Mouse (Mus musculus): ENCODE measurements around the gene Fkbp5. TPM values are rescaled to one million over a fixed set of nuclear protein-coding genes. Genes with fewer than 3 reads are reported as not detected.

The Fkbp5 gene
- total RNA-seq, 1 experiment from 2014 or later = 19.4 TPM

DNA sequence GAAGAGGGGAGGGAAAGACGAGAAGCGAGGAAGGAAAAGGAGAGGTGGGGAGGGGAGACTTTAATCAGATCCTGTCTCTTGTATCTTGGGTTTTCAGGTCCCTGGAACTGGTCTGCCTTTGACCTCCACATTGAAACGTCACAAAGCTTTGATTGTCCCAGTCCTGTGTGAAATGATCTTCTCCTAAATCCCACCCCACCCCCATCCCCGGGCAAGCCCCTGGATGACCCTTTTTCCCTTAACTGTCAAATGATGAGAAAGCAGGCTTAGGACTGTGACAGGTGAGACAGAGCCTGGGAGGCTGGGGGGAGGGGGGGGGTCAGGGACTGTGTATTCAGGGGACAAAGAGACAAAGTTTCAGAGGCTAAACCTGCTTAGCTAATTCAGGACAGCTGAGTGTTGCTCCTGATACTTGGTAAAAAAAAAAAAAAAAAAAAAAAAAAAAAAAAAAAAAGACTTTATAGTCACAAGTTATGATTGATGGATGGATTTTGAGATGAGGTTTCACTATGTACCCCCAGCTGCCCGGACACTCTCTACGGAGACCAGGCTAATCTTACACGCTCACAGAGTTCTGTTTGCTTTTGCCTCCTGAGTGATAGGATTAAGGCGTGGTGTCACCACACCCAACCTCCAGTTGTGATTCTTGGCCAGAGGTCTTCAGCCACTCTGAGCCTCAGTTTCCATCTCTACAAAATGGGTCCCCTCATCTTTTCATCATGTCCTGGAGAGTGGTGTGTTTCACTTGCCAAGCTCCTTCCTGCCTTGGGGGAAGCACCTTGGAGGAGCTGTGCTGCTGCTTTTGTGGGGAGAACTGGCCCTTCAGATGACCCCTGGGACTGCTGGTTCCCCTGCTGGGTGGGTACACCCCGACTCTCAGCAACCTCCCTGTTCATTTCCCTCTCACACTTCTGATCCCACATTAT, 5.4 kb downstream of the Fkbp5 start:
- no peak for ATAC-seq (ENCODE audit: extremely low read depth, insufficient number of reproducible peaks, low FRiP score, poor library complexity, severe bottlenecking)

DNA sequence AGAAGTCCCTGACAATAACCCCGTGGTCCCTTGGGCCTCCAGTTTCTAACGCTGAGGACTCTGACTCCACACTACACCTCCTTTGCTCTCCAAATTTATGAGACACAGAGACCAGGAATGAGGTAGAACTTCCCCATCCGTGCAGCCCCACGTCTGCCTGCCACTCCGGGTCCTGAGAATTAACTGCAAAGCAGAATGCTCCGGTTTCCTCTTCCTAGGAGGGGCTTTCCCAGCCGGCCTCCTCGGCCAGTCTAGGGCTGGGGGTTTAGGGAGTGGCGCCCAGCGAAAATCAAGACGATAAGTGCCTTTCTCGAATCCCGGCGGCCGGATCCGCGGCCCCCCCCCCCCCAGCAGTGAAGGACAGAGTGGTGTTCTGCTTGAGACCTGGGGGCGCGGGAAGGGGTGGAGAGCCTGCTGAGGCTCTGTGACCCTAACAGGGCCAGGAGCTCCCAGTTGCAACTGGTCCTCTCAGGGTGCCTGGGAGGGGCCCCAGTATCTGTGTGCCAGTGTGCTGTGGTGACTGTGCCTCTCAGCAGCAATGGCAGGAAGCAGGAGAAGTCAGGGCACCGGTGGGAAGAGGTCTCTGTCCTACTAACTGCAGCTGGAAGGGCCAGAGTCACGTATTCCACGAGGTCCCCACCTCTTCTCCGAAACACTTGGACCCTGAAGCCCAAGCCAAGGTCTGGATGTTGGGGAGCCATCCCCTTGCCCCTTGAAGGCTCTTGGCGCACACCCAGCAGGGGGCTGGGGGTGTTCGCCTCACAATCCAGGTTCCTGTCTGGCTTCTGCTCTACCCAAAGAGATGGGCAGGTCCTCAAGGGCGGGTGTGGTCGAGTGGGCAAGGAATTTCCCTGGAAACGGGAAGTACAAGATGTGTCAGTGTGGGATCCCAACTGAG, 6.6 kb downstream of the Fkbp5 start:
- no peak for ATAC-seq (ENCODE audit: extremely low read depth, insufficient number of reproducible peaks, low FRiP score, poor library complexity, severe bottlenecking)

- no peak for ATAC-seq (ENCODE audit: extremely low read depth, insufficient number of reproducible peaks, low FRiP score, poor library complexity, severe bottlenecking)
These were observed 9.8 kb downstream of the Fkbp5 start for GRCm38 (mm10) chr17:28507496-28507895.

- ATAC-seq (ENCODE audit: extremely low read depth, insufficient number of reproducible peaks, low FRiP score, poor library complexity, severe bottlenecking) = no peak
These were observed 10.4 kb downstream of the Fkbp5 start for GRCm38 (mm10) chr17:28506895-28507294.

DNA sequence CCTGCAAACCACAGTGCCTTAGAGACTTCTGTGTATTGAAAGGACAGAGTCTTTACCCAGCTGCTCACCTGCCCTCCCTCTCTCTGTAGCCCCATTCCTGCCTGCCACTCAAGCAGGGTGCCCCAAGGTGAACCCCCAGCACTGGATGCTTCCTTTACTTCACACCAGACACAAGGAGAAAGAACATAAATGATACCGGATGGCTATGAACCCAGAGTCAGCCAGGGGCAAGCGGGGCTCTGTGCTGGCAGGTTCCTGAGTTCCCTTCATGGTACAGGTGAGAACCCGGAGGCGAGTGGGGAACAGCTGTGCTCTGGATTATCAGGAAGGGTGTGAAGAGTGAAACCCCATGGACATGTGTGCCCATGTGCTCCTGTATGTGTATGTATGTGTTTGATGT, 11.7 kb downstream of the Fkbp5 start:
- ATAC-seq (ENCODE audit: extremely low read depth, insufficient number of reproducible peaks, low FRiP score, poor library complexity, severe bottlenecking) = no peak

- ATAC-seq (ENCODE audit: extremely low read depth, insufficient number of reproducible peaks, low FRiP score, poor library complexity, severe bottlenecking) = no peak
These were observed 13.1 kb downstream of the Fkbp5 start for GRCm38 (mm10) chr17:28504182-28504581.

GRCm38 (mm10) chr17:28502196-28502821, 15.0 kb downstream of the Fkbp5 start:
- ATAC-seq (ENCODE audit: extremely low read depth, insufficient number of reproducible peaks, low FRiP score, poor library complexity, severe bottlenecking) = no peak

DNA sequence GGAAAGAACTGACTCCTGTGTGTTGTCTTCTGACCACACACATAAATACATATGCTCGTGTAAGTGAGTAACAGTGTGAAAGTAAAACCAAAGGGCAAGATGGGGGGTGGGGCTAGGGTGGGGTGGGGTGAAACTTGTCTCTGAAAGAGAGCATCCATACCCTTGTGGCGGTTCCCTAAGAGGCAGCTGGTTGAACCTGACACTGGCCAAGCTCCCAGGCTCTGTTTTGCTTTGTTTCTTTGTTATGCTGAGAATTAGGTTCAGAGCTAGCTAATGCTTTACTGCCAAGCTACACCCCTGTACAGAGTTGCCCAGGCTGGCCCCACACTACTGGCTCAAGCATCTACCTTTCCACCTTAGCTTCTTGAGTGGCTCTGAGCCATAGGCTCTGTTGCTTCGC, 16.9 kb downstream of the Fkbp5 start:
- no peak for ATAC-seq (ENCODE audit: extremely low read depth, insufficient number of reproducible peaks, low FRiP score, poor library complexity, severe bottlenecking)

GRCm38 (mm10) chr17:28499190-28499589, 18.1 kb downstream of the Fkbp5 start:
- no peak for ATAC-seq (ENCODE audit: extremely low read depth, insufficient number of reproducible peaks, low FRiP score, poor library complexity, severe bottlenecking)

- ATAC-seq (ENCODE audit: extremely low read depth, insufficient number of reproducible peaks, low FRiP score, poor library complexity, severe bottlenecking) = peak; percentile 80
These were observed 21.5 kb downstream of the Fkbp5 start for GRCm38 (mm10) chr17:28495832-28496231.

GRCm38 (mm10) chr17:28491035-28491770, 26.1 kb downstream of the Fkbp5 start:
- ATAC-seq (ENCODE audit: extremely low read depth, insufficient number of reproducible peaks, low FRiP score, poor library complexity, severe bottlenecking) = no peak

DNA sequence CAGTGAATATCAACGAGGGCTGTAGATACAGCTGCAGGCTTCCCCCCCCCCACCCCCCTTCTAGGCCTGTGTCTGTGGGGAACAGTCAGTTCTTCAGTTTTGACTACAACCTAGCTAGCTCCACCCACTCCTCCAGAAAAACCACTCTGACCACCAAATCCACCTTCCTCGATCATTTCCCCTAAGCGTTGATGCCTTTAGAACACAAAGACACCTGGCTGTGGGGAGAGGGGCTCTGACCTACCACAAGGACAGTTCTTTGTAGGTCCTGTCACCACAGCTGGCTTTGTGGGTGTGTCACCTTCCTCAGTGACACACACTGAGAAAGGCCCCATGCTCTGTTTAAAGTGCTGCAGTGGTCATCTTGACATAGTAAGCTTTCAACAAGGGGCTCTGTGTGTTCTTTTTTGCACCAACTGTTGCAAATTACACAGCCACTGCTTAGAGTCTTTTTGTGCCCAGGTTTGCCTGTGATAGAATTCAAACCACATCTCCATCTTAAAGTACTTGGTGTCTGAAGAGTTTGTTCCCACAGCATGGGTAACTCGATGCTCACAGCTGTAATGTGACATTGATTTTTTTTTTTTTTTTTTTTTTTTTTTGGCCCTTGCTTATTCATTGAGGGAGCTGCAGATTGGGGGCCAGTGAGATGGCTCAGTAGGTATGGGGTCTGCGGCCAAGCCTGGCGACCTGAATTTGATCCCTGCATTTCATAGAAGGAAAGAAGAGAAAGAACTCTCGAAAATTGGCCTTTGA, 28.9 kb downstream of the Fkbp5 start:
- no peak for ATAC-seq (ENCODE audit: extremely low read depth, insufficient number of reproducible peaks, low FRiP score, poor library complexity, severe bottlenecking)

DNA sequence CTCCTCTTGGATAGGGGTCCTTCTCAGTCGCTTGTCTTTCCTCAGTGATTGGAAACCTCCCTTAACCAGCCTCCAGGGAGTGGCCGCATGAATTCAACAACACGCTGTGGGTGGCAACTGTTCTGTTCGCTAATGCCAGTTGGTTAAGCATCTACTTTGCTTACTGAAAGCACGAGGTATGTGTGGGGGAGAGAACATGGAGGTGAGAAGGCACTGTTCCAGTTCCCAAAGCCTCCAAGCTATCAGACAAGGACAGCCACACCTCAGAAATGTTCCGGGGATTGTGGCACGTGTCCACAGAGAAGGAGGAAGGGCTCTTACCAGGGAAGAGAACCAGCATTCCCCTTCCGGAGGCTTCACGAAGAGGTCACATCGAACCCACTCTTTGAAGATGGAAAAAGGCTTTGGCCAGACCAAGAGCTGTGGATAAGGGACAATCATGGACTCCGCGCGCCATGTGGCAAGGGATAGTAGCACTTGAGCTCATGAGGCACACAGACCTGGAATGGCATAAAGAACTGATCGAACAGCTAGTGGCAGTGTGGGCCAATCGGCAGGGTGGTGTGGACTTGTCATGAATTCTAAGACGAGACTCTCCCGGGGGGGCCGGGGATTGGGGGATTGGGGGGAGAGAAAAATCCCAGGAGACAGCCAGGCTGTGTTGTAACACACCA, 29.6 kb downstream of the Fkbp5 start:
- ATAC-seq (ENCODE audit: extremely low read depth, insufficient number of reproducible peaks, low FRiP score, poor library complexity, severe bottlenecking) = no peak

GRCm38 (mm10) chr17:28486720-28487119, 30.6 kb downstream of the Fkbp5 start:
- no peak for ATAC-seq (ENCODE audit: extremely low read depth, insufficient number of reproducible peaks, low FRiP score, poor library complexity, severe bottlenecking)

- peak; percentile 98 for ATAC-seq (ENCODE audit: extremely low read depth, insufficient number of reproducible peaks, low FRiP score, poor library complexity, severe bottlenecking)
These were observed 31.3 kb downstream of the Fkbp5 start for GRCm38 (mm10) chr17:28485977-28486400.

DNA sequence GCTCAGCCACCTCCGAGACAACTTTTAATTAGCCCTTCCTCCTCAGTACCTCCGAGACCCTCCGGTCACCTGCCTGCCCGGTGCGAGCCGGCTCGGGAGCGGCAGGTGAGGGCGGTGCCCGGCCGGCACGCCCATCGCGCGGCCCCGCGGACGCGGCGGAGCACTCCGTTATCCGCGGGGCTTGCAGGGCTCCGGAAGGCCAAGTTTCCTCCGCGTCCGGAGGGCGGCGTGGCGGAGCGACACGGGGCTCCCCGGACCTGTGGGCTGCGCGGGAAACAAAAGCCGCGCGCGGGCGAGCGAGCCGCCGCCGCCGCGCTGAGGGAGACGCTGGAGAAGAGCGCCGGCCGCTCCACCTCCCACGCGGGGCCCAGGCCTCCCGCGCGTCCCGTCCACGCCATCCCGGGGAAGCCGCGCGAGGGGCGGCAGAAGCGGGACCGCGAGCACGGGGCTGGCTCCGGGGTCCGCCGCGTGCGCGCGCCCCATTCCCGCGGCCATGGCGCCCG, 31.8 kb downstream of the Fkbp5 start:
- ATAC-seq (ENCODE audit: extremely low read depth, insufficient number of reproducible peaks, low FRiP score, poor library complexity, severe bottlenecking) = no peak

DNA sequence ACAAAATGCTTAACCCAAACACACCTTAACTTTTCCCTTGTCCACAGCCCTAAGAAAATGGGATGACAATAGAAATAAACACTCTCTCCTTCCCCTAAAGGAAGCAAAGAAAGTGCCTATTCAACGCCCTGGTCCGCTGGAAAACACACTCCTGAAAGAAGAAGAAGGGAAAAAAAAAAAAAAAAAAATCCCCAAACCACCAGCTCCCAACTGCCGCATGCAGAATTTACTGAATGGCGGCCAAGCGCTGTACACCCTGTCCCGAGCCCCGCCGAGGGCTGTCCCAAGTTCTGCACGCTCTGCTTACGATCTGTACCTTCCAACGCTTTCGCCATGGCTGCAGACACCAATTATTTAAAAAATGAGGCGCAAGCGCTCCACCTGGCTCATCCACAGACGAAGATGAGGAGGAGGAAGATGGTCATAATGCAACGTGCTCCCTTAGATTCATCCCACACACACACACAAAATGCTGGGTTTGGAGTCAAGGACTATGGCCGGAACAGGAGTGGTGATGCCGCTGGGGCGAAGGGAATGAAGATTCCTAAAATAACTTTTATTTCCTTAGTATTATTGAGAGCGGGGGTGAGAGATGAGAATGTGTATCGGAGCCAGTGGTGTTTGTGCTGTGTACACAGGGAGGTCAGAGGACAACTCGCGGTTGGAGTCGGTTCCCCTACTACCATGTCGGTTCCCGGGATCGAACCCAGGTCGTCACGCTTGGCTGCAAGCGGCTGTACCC, 32.5 kb downstream of the Fkbp5 start:
- no peak; the same call in 1 of the 2 replicates for ATAC-seq (ENCODE audit: extremely low read depth, insufficient number of reproducible peaks, low FRiP score, poor library complexity, severe bottlenecking)
